Mouse (Mus musculus) CH12.LX (cell line): Measurements from ENCODE around the gene Map1a. TPM values are rescaled to one million over a fixed set of nuclear protein-coding genes. Genes with fewer than 3 reads are reported as not detected.

Experiments
- DNase-seq: peaks from one replicate; pipeline ENCODE4 v3.0.0-alpha.2; 2013; ENCODE audit errors: extremely low read depth
- H3K27ac ChIP-seq: 2 replicates; pipeline ENCODE4 v1.5.1; 2012; ENCODE audit warnings: low read depth, mild to moderate bottlenecking, control low read depth, moderate library complexity; ENCODE audit not compliant: insufficient read depth
- H3K27me3 ChIP-seq: replicated peaks from 2 replicates; pipeline ENCODE3; 2012; ENCODE audit warnings: inconsistent platforms
- H3K36me3 ChIP-seq, 2 experiments: replicated peaks in 1 of 2; 2 replicates each; pipeline versions ENCODE3 to v1.6.1; 2012; ENCODE audit warnings: inconsistent platforms in 1 of 2, low read length in 1 of 2, mild to moderate bottlenecking in 1 of 2, mixed read lengths in 1 of 2, moderate library complexity in 1 of 2; ENCODE audit not compliant: control insufficient read depth in 1 of 2, insufficient read depth in 1 of 2
- H3K4me1 ChIP-seq, 2 experiments: 2 replicates each; pipeline ENCODE4 v1.6.1; 2012; ENCODE audit warnings: inconsistent platforms in 1 of 2, moderate library complexity in 1 of 2; ENCODE audit not compliant: insufficient read depth in 2 of 2, control insufficient read depth in 1 of 2
- H3K4me2 ChIP-seq: 2 replicates; pipeline ENCODE4 v1.6.1; 2012; ENCODE audit warnings: low read depth, mild to moderate bottlenecking, control low read depth; ENCODE audit not compliant: poor library complexity, insufficient read depth, severe bottlenecking
- H3K4me3 ChIP-seq, 3 experiments: fragments of 150-350 bp in 1 of 3; sonication (generic) in 1 of 3; replicated peaks in 1 of 3; 2 replicates each; pipeline versions ENCODE3 to v1.5.1; 2011 to 2012; ENCODE audit warnings: low read depth in 2 of 3, low read length in 2 of 3, mild to moderate bottlenecking in 2 of 3, moderate library complexity in 2 of 3, control low read depth in 1 of 3, improper control_type of control experiment in 1 of 3, inconsistent platforms in 1 of 3, mixed read lengths in 1 of 3; ENCODE audit not compliant: poor library complexity in 1 of 3
- H3K79me2 ChIP-seq: replicated peaks from 2 replicates; pipeline ENCODE4 v1.6.1; 2012; ENCODE audit warnings: mild to moderate bottlenecking, moderate library complexity; ENCODE audit not compliant: control insufficient read depth, poor library complexity, insufficient read depth, severe bottlenecking; ENCODE audit errors: extremely low read depth
- H3K9ac ChIP-seq: 2 replicates; pipeline ENCODE4 v1.6.1; 2012; ENCODE audit warnings: low read depth, mild to moderate bottlenecking, control low read depth, moderate library complexity; ENCODE audit not compliant: insufficient read depth
- H3K9me3 ChIP-seq: replicated peaks from 2 replicates; pipeline ENCODE3; 2012; ENCODE audit warnings: low read length, inconsistent platforms, mixed read lengths
- BHLHE40 ChIP-seq: IDR thresholded peaks from 2 replicates; pipeline ENCODE4 v1.6.1; 2011; ENCODE audit warnings: mild to moderate bottlenecking, low read depth, low read length, improper control_type of control experiment
- CHD1 ChIP-seq: IDR thresholded peaks from 2 replicates; pipeline ENCODE4 v1.6.1; 2012; ENCODE audit warnings: low read depth, low read length, improper control_type of control experiment, inconsistent platforms
- CTCF ChIP-seq, 2 experiments: IDR thresholded peaks in 1 of 2; conservative IDR thresholded peaks in 1 of 2; 2 replicates each; pipeline ENCODE4 v1.5.1; 2011 to 2012; ENCODE audit warnings: low read depth in 2 of 2, low read length in 2 of 2, improper control_type of control experiment in 1 of 2, inconsistent platforms in 1 of 2, mild to moderate bottlenecking in 1 of 2, moderate library complexity in 1 of 2
- E2F4 ChIP-seq: IDR thresholded peaks from 2 replicates; pipeline ENCODE4 v1.6.1; 2011; ENCODE audit warnings: low read depth, low read length, improper control_type of control experiment; ENCODE audit not compliant: insufficient replicate concordance
- ELF1 ChIP-seq: IDR thresholded peaks from 2 replicates; pipeline ENCODE4 v1.6.1; 2014; ENCODE audit warnings: low read depth, mild to moderate bottlenecking, inconsistent platforms, low read length, improper control_type of control experiment
- EP300 ChIP-seq: IDR thresholded peaks from 2 replicates; pipeline ENCODE4 v1.6.1; 2011; ENCODE audit warnings: low read length, improper control_type of control experiment
- ETS1 ChIP-seq: conservative IDR thresholded peaks from 2 replicates; pipeline ENCODE4 v1.6.1; 2012; ENCODE audit warnings: low read depth, mild to moderate bottlenecking, inconsistent platforms, low read length, improper control_type of control experiment, moderate library complexity
- HCFC1 ChIP-seq: IDR thresholded peaks from 2 replicates; pipeline ENCODE4 v1.6.1; 2012; ENCODE audit warnings: low read depth, mild to moderate bottlenecking, inconsistent platforms, low read length, improper control_type of control experiment
- IRF4 ChIP-seq: IDR thresholded peaks from 2 replicates; pipeline ENCODE4 v1.6.1; 2014; ENCODE audit warnings: low read depth, mild to moderate bottlenecking, inconsistent platforms, low read length, improper control_type of control experiment
- JUND ChIP-seq: conservative IDR thresholded peaks from 2 replicates; pipeline ENCODE4 v1.6.1; 2011; ENCODE audit warnings: low read depth, low read length, improper control_type of control experiment
- MAFK ChIP-seq: IDR thresholded peaks from 2 replicates; pipeline ENCODE4 v1.6.1; 2011; ENCODE audit warnings: low read length, improper control_type of control experiment; ENCODE audit not compliant: insufficient replicate concordance
- MAX ChIP-seq: IDR thresholded peaks from 2 replicates; pipeline ENCODE4 v1.6.1; 2011; ENCODE audit warnings: low read length, improper control_type of control experiment
- MAZ ChIP-seq: IDR thresholded peaks from 2 replicates; pipeline ENCODE4 v1.6.1; 2012; ENCODE audit warnings: low read depth, mild to moderate bottlenecking, inconsistent platforms, low read length, improper control_type of control experiment, moderate library complexity
- MEF2A ChIP-seq: IDR thresholded peaks from 2 replicates; pipeline ENCODE4 v1.6.1; 2014; ENCODE audit warnings: low read depth, mild to moderate bottlenecking, inconsistent platforms, low read length, improper control_type of control experiment, borderline replicate concordance
- MXI1 ChIP-seq: IDR thresholded peaks from 2 replicates; pipeline ENCODE4 v1.6.1; 2011; ENCODE audit warnings: mild to moderate bottlenecking, low read depth, low read length, improper control_type of control experiment
- MYC ChIP-seq: IDR thresholded peaks from 2 replicates; pipeline ENCODE4 v1.6.1; 2011; ENCODE audit warnings: low read depth, mild to moderate bottlenecking, improper control_type of control experiment, low read length
- PAX5 ChIP-seq: IDR thresholded peaks from 2 replicates; pipeline ENCODE4 v1.6.1; 2012; ENCODE audit warnings: low read length, inconsistent platforms, mixed read lengths
- POLR2A ChIP-seq: IDR thresholded peaks from 2 replicates; pipeline ENCODE4 v1.6.1; 2011; ENCODE audit warnings: low read depth, mild to moderate bottlenecking, improper control_type of control experiment, low read length
- POLR2AphosphoS2 ChIP-seq: IDR thresholded peaks from 2 replicates; pipeline ENCODE4 v1.6.1; 2011; ENCODE audit warnings: low read depth, low read length, improper control_type of control experiment
- RAD21 ChIP-seq: IDR thresholded peaks from 2 replicates; pipeline ENCODE4 v1.6.1; 2011; ENCODE audit warnings: low read depth, mild to moderate bottlenecking, low read length, improper control_type of control experiment, moderate library complexity
- RCOR1 ChIP-seq: conservative IDR thresholded peaks from 2 replicates; pipeline ENCODE4 v1.6.1; 2012; ENCODE audit warnings: low read depth, mild to moderate bottlenecking, inconsistent platforms, low read length, improper control_type of control experiment
- SIN3A ChIP-seq: IDR thresholded peaks from 2 replicates; pipeline ENCODE4 v1.6.1; 2012; ENCODE audit warnings: low read length, improper control_type of control experiment, inconsistent platforms
- SMC3 ChIP-seq: IDR thresholded peaks from 2 replicates; pipeline ENCODE4 v1.6.1; 2011; ENCODE audit warnings: low read depth, low read length, improper control_type of control experiment
- TBP ChIP-seq: conservative IDR thresholded peaks from 2 replicates; pipeline ENCODE4 v1.6.1; 2011; ENCODE audit warnings: low read depth, low read length, improper control_type of control experiment
- UBTF ChIP-seq: IDR thresholded peaks from 2 replicates; pipeline ENCODE4 v1.6.1; 2012; ENCODE audit warnings: low read depth, mild to moderate bottlenecking, inconsistent platforms, low read length, improper control_type of control experiment, moderate library complexity
- USF2 ChIP-seq: conservative IDR thresholded peaks from 2 replicates; pipeline ENCODE4 v1.6.1; 2011; ENCODE audit warnings: low read depth, low read length, improper control_type of control experiment
- ZKSCAN1 ChIP-seq: IDR thresholded peaks from 2 replicates; pipeline ENCODE4 v1.6.1; 2012; ENCODE audit warnings: low read depth, inconsistent platforms, low read length, improper control_type of control experiment, borderline replicate concordance
- ZNF384 ChIP-seq: IDR thresholded peaks from 2 replicates; pipeline ENCODE4 v1.6.1; 2012; ENCODE audit warnings: low read depth, low read length, improper control_type of control experiment, inconsistent platforms
- dilution Hi-C: fragments of 300-500 bp; cut with MboI; formaldehyde crosslinking; loops from 2 replicates; pipeline ENCODE4 v1.14.3; 2020; ENCODE audit warnings: low sequenced_read_pairs; ENCODE audit not compliant: extremely low pct_unique_long_range_greater_than_20kb, extremely low pct_ligation_motif_present
- in situ Hi-C: fragments of 300-500 bp; cut with MboI; formaldehyde crosslinking; loops from 3 replicates; pipeline ENCODE4 v1.14.3; 2019; ENCODE audit warnings: low sequenced_read_pairs, low pct_ligation_motif_present, low pct_unique_long_range_greater_than_20kb, mixed read lengths
- polyA plus RNA-seq: library from polyadenylated mRNA; unstranded; fragments of >175 nt; gene quantifications from 2 replicates; pipeline ENCODE4 v1.2.1, GENCODE M21; 2012; ENCODE audit warnings: low read depth; ENCODE audit not compliant: insufficient read length
- total RNA-seq, 2 experiments: library from RNA; depleted of rRNA; stranded (reverse); fragments of 300-350 nt in 1 of 2; fragments of >200 nt in 1 of 2; gene quantifications; 2 replicates each; pipeline ENCODE4 v1.2.3; 2012 to 2014

Gene Map1a
- total and polyA plus RNA-seq, 3 experiments, result 0.16 to 7.2 (median 0.38) TPM

- Histone ChIP-seq H3K4me3 (peak overlapping the region; percentile 57 to 63 (median 61)), H3K9ac (no peak overlapping the region), H3K36me3 (no peaks in the 10 kb centered on the region), H3K4me1 (peaks cover 18 to 44% of the 10 kb centered on the region in 2 experiments), H3K27ac (no peak overlapping the region), H3K4me2 (peak overlapping the region; percentile 86), H3K79me2 (no peaks in the 10 kb centered on the region), H3K27me3 (peaks cover 22% of the 10 kb centered on the region), H3K9me3 (no peaks in the 10 kb centered on the region)
- in situ Hi-C loops (no loop called here), dilution Hi-C loops (no loop called here)
- TF ChIP-seq ZNF384 (no peak), E2F4 (no peak), MAX (no peak), MYC (no peak), MAFK (no peak), RAD21 (peak; percentile 52), TBP (no peak), USF2 (no peak), CTCF (conservative IDR thresholded peaks at IDR 0.05 in 1 of 2, IDR thresholded peaks at IDR 0.05 in 1 of 2; ENCODE audit: low read depth in 2 of 2, low read length in 2 of 2) (peak in 1 of 2 experiments; percentile 53; a peak in 2 of 4 replicates), MAZ (0 out of 2 replicates have a peak, but pooled peaks have one; percentile 38), POLR2AphosphoS2 (no peak), MEF2A (no peak), JUND (no peak), EP300 (no peak), SIN3A (no peak), BHLHE40 (no peak), MXI1 (no peak), RCOR1 (no peak), SMC3 (peak; percentile 20), UBTF (no peak)
- no peak for DNase-seq
Measured at GRCm38 (mm10) chr2:121289730-121290540, 535 bp downstream of the Map1a start.

DNA sequence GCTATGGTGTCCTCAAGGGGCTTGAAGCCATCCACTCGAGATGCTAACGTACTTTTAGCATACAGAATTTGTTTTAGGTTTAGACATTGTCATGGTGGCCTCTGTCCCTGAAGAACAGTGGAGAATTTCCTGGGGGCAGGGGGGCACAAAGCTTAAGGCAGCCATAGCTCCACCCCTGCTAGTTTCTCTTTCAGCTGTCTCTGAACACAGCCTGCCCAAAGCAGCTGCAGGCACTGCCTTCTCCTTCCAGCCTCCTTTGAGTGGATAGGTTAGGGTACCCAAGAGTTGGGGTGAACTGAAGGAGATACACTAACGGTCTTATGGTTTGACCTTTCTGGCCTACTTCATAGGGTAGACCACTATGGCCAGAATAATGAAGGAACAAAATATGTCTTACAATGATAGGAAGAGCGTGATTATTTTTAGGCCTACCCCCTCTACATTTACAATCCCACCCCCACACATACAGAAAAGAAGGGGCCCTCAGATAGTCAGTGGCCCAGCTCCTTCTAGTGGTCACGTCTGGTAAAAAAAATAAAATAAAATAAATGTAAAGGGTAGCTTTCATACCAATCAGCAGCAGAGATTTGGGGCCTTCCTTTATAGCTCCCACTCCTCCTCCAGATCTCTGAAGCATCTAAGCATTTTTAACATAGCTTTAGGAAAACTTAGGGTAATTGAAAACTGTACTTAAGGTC is 3.1 kb downstream of the Map1a start:
- in situ Hi-C loops, result no loop called here
- H3K27ac ChIP-seq, result no peak overlapping the region
- H3K4me1 ChIP-seq, result peaks cover 25 to 67% of the 10 kb centered on the region in 2 experiments
- TF ChIP-seq JUND (no peak), CHD1 (no peak), MYC (no peak), MAX (no peak), IRF4 (no peak), ZKSCAN1 (no peak), RAD21 (peak; percentile 23), PAX5 (no peak), ETS1 (no peak), POLR2A (no peak), CTCF (conservative IDR thresholded peaks at IDR 0.05 in 1 of 2, IDR thresholded peaks at IDR 0.05 in 1 of 2; ENCODE audit: low read depth in 2 of 2, low read length in 2 of 2) (peak in 1 of 2 experiments; percentile 26; a peak in 1 of 4 replicates), MAFK (no peak), ELF1 (no peak), TBP (no peak), HCFC1 (no peak)
- dilution Hi-C loops, result no loop called here
- H3K27me3 ChIP-seq, result peaks cover 22% of the 10 kb centered on the region
- no peak overlapping the region for H3K9ac ChIP-seq
- no peaks in the 10 kb centered on the region for H3K79me2 ChIP-seq
- H3K4me2 ChIP-seq, result no peak overlapping the region
- no peak overlapping the region for H3K4me3 ChIP-seq
- H3K9me3 ChIP-seq, result no peaks in the 10 kb centered on the region
- no peak for DNase-seq
- no peaks in the 10 kb centered on the region for H3K36me3 ChIP-seq
